Mouse (Mus musculus) telencephalon, adult 2 months (tissue): ENCODE data around the gene Cstf3.

Source experiments
- DNase-seq: peaks from one replicate; pipeline ENCODE4 v3.0.0-alpha.2; 2011; ENCODE audit warnings: low read depth, low spot score

Cstf3 gene

DNA sequence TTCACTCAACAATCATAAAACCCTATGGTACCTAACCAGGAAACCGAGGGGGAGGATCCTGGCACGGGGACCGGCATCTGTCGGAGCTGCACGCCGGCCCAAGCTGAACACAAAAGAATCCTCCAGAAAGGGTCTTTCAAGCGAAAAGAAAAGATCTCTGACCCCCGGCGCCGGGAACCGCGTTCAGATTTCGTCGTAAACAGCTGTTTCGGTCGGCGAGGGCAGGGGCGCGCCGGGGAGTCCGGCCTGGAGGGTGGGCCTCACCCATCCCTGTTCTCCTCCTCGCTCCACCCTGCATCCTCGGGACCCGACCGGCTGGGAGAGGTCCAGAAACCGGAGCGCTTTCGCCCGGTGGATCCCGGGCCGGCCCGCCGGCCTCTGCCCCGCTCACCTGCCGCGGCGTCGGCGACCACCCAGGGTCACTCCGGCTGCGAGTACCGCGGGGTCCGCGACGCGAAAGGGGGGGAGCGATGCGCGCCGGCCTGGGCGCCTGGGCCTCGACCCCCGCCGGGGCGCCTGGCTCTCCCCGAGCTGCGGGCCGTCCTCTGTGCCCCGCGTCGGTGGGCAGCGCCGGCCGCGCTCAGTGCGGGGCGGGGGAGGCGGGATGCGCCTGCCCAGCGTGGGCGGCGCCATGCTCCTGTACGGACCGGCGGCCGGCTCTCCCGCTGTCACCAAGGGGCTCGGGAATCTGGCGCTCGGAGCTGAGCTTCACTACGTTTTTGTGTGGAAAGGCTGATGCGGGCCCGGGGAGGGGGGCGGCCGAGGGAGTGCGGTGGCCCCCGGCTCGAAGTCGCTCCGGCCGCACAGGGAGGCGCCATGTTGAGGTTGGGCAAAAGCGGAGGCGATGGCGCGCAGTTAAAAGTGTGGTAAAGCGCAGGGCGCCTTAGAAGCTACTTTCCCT is 121.5 kb downstream of the Cstf3 start, which contains the start of gene Tcp11l1:
Gene Tcp11l1, minus strand, starts transcription at position 585 of the 901 bp plus-strand sequence.
- no peak for DNase-seq

DNA sequence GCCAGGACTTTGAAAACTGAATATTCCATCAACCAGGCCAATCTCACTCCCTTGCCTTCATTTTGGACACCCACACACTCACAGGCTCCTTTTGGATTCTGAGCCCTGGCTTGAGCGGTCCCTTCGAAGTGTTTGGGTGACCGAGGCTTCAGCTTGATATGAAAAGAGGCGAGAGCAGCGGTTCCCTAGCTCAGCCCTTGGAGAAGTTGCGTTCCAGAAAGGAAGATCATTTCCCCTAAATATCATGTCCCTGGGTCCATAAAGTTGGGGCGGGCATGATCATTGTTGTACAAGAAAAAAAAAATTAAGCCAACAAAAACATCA is 122.1 kb downstream of the Cstf3 start:
- no peak for DNase-seq

DNA sequence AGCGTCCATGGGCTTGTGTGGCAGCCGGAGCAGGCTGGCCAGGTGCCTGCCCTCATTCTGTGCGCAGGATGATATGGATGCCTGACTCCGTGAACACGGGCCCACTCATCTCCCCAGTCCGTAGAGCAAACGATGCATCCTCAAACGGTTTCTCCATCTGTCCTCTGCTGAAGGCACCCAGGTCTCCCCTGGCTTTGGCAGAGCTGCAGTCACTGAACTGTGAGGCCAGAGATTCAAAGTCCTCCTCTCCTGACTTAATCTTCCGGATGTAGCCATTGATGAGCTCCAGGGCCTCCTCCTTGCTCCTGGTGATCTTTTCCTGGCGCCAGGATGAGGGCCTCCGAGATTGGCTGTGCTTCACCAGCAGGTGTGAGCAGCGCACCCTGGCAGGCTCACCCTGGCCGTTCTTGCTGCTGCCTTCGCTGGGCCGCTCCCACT is 124.0 kb downstream of the Cstf3 start:
- no peak for DNase-seq
